Mouse (Mus musculus) embryonic facial prominence, embryonic 11.5 days (tissue): Measurements from ENCODE around the gene Mta2. TPM values are rescaled to one million over a fixed set of nuclear protein-coding genes. Genes with fewer than 3 reads are reported as not detected.
"Not testable (repeated sequence)": the region's sequence is repeated elsewhere in the genome, so short reads cannot be mapped to it uniquely, and the experiment has no call there.

Source experiments
- ATAC-seq: fragments of 200-750 bp; cut with Nextera tagmentation; replicated peaks from 2 replicates; pipeline ENCODE4 v1.8.0; 2017; ENCODE audit warnings: low read depth; ENCODE audit not compliant: insufficient number of reproducible peaks, low FRiP score, low TSS enrichment
- DNase-seq: peaks from one replicate; pipeline ENCODE4 v3.0.0-alpha.2; 2015; ENCODE audit warnings: low spot score
- H3K27ac ChIP-seq: fragments of 300-500 bp; sonication (generic); replicated peaks from 2 replicates; pipeline ENCODE4 v1.5.1; 2014; ENCODE audit warnings: mild to moderate bottlenecking, low read depth, low read length, control low read depth
- H3K27me3 ChIP-seq: fragments of 300-500 bp; sonication (generic); 2 replicates; pipeline ENCODE4 v1.6.1; 2014; ENCODE audit warnings: mild to moderate bottlenecking, low read length, moderate library complexity, mixed read lengths; ENCODE audit not compliant: control insufficient read depth, insufficient read depth
- H3K36me3 ChIP-seq: fragments of 300-500 bp; sonication (generic); replicated peaks from 2 replicates; pipeline ENCODE4 v1.6.1; 2014; ENCODE audit warnings: low read depth, mild to moderate bottlenecking, low read length, moderate library complexity, mixed read lengths; ENCODE audit not compliant: control insufficient read depth, insufficient read depth
- H3K4me1 ChIP-seq: fragments of 300-500 bp; sonication (generic); 2 replicates; pipeline ENCODE4 v1.6.1; 2014; ENCODE audit warnings: low read length, mixed read lengths; ENCODE audit not compliant: control insufficient read depth, insufficient read depth
- H3K4me2 ChIP-seq: fragments of 300-500 bp; sonication (generic); 2 replicates; pipeline ENCODE4 v1.6.1; 2014; ENCODE audit warnings: low read depth, mild to moderate bottlenecking, control low read depth, low read length, moderate library complexity
- H3K4me3 ChIP-seq: fragments of 300-500 bp; sonication (generic); 2 replicates; pipeline ENCODE4 v1.5.1; 2014; ENCODE audit warnings: low read depth, low read length, control low read depth
- H3K9ac ChIP-seq: fragments of 300-500 bp; sonication (generic); replicated peaks from 2 replicates; pipeline ENCODE4 v1.6.1; 2014; ENCODE audit warnings: mild to moderate bottlenecking, control low read depth, low read length
- H3K9me3 ChIP-seq: fragments of 300-500 bp; sonication (generic); replicated peaks from 2 replicates; pipeline ENCODE4 v1.6.1; 2016; ENCODE audit warnings: mild to moderate bottlenecking, low read length, inconsistent platforms, mixed read lengths; ENCODE audit not compliant: control insufficient read depth
- WGBS: fragments of 180-500 bp; shearing (Covaris S2); extraction: QIAGEN DNeasy Blood & Tissue Kit; methylation state at CpG from one replicate; pipeline ENCODE4 v1.1.7; 2014; 5-methylcytosine and 5-hydroxymethylcytosine counted together
- polyA plus RNA-seq: library from polyadenylated mRNA; unstranded; fragments of >200 nt; fragmentation: Nextera tagmentation; extraction: Ambion mirVana; gene quantifications from 2 replicates; pipeline ENCODE4 v1.2.1, GENCODE M21; 2014

Gene Mta2
- polyA plus RNA-seq, 1 experiment from 2014 or later, result 57.5 TPM

- Histone ChIP-seq H3K9me3 (no peaks in the 10 kb centered on the region), H3K36me3 (peaks cover 3% of the 10 kb centered on the region), H3K9ac (peak overlapping the region; percentile 57), H3K4me1 (no peaks in the 10 kb centered on the region), H3K4me2 (peak overlapping the region; percentile 41; the same call in 1 of the 2 replicates), H3K27me3 (no peaks in the 10 kb centered on the region), H3K27ac (no peak overlapping the region), H3K4me3 (no peak overlapping the region; the same call in 1 of the 2 replicates)
- ATAC-seq, result no peak
- no peak for DNase-seq
- 82% methylated on average over 8 of the region's 8 CpGs for WGBS
Measured at GRCm38 (mm10) chr19:8965771-8966170, 24.1 kb downstream of the Mta2 start.

GRCm38 (mm10) chr19:8966198-8966589 is 24.5 kb downstream of the Mta2 start:
- ATAC-seq (no peak), DNase-seq (no peak)
- H3K4me1 ChIP-seq, result no peaks in the 10 kb centered on the region
- H3K4me2 ChIP-seq, result peak overlapping the region; percentile 41
- peak overlapping the region; percentile 78 for H3K27ac ChIP-seq
- no peaks in the 10 kb centered on the region for H3K9me3 ChIP-seq
- no peaks in the 10 kb centered on the region for H3K27me3 ChIP-seq
- WGBS, result 41% methylated on average over 5 of the region's 5 CpGs
- peak overlapping the region; percentile 57 for H3K9ac ChIP-seq
- H3K36me3 ChIP-seq, result peaks cover 4% of the 10 kb centered on the region
- H3K4me3 ChIP-seq, result peak overlapping the region; percentile 59

- no peaks in the 10 kb centered on the region for H3K27me3 ChIP-seq
- H3K4me3 ChIP-seq, result peak within 1 kb of the TSS; percentile 59
- H3K36me3 ChIP-seq, result peaks cover 6% of the 10 kb centered on the region
- H3K4me2 ChIP-seq, result peak within 1 kb of the TSS; percentile 62
- DNase-seq (peak; percentile 99), ATAC-seq (peak; percentile 99)
- H3K27ac ChIP-seq, result peak within 1 kb of the TSS; percentile 78
- no peaks in the 10 kb centered on the region for H3K9me3 ChIP-seq
- peak within 1 kb of the TSS; percentile 66 for H3K9ac ChIP-seq
- no peaks in the 10 kb centered on the region for H3K4me1 ChIP-seq
- WGBS, result under 1% methylated on average over 52 of the region's 52 CpGs
Measured at GRCm38 (mm10) chr19:8966590-8967372, 25.1 kb downstream of the Mta2 start, which contains the start of gene Eef1g. Gene Eef1g, plus strand, starts transcription at chr19:8967041.

- Histone ChIP-seq H3K4me1 (no peaks in the 10 kb centered on the region), H3K27ac (peak overlapping the region; percentile 48; the same call in 1 of the 2 replicates), H3K36me3 (peaks cover 6% of the 10 kb centered on the region), H3K9ac (peak overlapping the region; percentile 66), H3K9me3 (no peaks in the 10 kb centered on the region), H3K4me2 (peak overlapping the region; percentile 62), H3K4me3 (peak overlapping the region; percentile 59), H3K27me3 (no peaks in the 10 kb centered on the region)
- no peak for ATAC-seq
- WGBS, result under 1% methylated on average over 8 of the region's 8 CpGs
- no peak for DNase-seq
Measured at GRCm38 (mm10) chr19:8967373-8967743, 25.7 kb downstream of the Mta2 start.

- no peak for DNase-seq
- H3K4me2 ChIP-seq, result peak overlapping the region; percentile 62
- H3K9me3 ChIP-seq, result no peaks in the 10 kb centered on the region
- H3K9ac ChIP-seq, result peak overlapping the region; percentile 66
- no peaks in the 10 kb centered on the region for H3K4me1 ChIP-seq
- 5% methylated on average over 9 of the region's 9 CpGs for WGBS
- no peak for ATAC-seq
- peak overlapping the region; percentile 59 for H3K4me3 ChIP-seq
- no peak overlapping the region for H3K27ac ChIP-seq
- peaks cover 5% of the 10 kb centered on the region for H3K36me3 ChIP-seq
- no peaks in the 10 kb centered on the region for H3K27me3 ChIP-seq
Measured at GRCm38 (mm10) chr19:8967893-8968292, 26.2 kb downstream of the Mta2 start.

GRCm38 (mm10) chr19:8972491-8972890 is 30.8 kb downstream of the Mta2 start:
- H3K4me1 ChIP-seq, H3K27ac ChIP-seq, H3K36me3 ChIP-seq, H3K27me3 ChIP-seq, H3K9me3 ChIP-seq, ATAC-seq, H3K9ac ChIP-seq, H3K4me3 ChIP-seq, DNase-seq, H3K4me2 ChIP-seq: not testable (repeated sequence)
- WGBS, result 87% methylated on average over 8 of the region's 8 CpGs

GRCm38 (mm10) chr19:8974638-8975037 is 33.0 kb downstream of the Mta2 start:
- Histone ChIP-seq H3K36me3 (peaks cover 19% of the 10 kb centered on the region), H3K4me1 (no peaks in the 10 kb centered on the region), H3K9me3 (no peaks in the 10 kb centered on the region), H3K4me3 (no peak overlapping the region), H3K27ac (no peak overlapping the region), H3K27me3 (no peaks in the 10 kb centered on the region), H3K9ac (no peak overlapping the region), H3K4me2 (no peak overlapping the region)
- DNase-seq (no peak), ATAC-seq (no peak)
- WGBS, result 83% methylated on average over 1 of the region's 1 CpGs

- Histone ChIP-seq H3K9me3 (no peaks in the 10 kb centered on the region), H3K4me1 (no peaks in the 10 kb centered on the region), H3K4me3 (no peak overlapping the region), H3K27ac (no peak overlapping the region), H3K9ac (no peak overlapping the region), H3K4me2 (no peak overlapping the region), H3K27me3 (no peaks in the 10 kb centered on the region), H3K36me3 (peaks cover 19% of the 10 kb centered on the region)
- ATAC-seq (no peak), DNase-seq (no peak)
- 91% methylated on average over 2 of the region's 2 CpGs for WGBS
Measured at GRCm38 (mm10) chr19:8975491-8975890, 33.8 kb downstream of the Mta2 start.
